Mouse (Mus musculus) lung, adult 2 months (tissue): ENCODE measurements around the gene Fgfrl1.

ENCODE experiments used
- CTCF ChIP-seq: fragments of 200-500 bp; IDR thresholded peaks from 2 replicates; pipeline ENCODE4 v1.5.1; 2011; ENCODE audit warnings: mild to moderate bottlenecking, low read length, control low read depth; ENCODE audit not compliant: insufficient read depth
- POLR2A ChIP-seq: fragments of 200-500 bp; IDR thresholded peaks from 2 replicates; pipeline ENCODE4 v1.6.1; 2011; ENCODE audit warnings: low read depth, mild to moderate bottlenecking, control low read depth, low read length, borderline replicate concordance; ENCODE audit errors: extremely low read depth

- no peak for TF ChIP-seq POLR2A
- no peak for TF ChIP-seq CTCF
Measured at GRCm38 (mm10) chr5:108713096-108713495, 20.9 kb downstream of the Fgfrl1 start.
